Mouse (Mus musculus): ENCODE data around the gene Scnn1a. TPM values are rescaled to one million over a fixed set of nuclear protein-coding genes. Genes with fewer than 3 reads are reported as not detected.
A peak's percentile ranks its signal among the peaks of the same experiment; 100 is the strongest.
"Not testable (repeated sequence)": the region's sequence is repeated elsewhere in the genome, so short reads cannot be mapped to it uniquely, and the experiment has no call there.

The Scnn1a gene
- 0.81 and 2.8 TPM in 2 replicates for polyA plus RNA-seq (2015; fragmentation: Nextera tagmentation; extraction: Ambion mirVana)

DNA sequence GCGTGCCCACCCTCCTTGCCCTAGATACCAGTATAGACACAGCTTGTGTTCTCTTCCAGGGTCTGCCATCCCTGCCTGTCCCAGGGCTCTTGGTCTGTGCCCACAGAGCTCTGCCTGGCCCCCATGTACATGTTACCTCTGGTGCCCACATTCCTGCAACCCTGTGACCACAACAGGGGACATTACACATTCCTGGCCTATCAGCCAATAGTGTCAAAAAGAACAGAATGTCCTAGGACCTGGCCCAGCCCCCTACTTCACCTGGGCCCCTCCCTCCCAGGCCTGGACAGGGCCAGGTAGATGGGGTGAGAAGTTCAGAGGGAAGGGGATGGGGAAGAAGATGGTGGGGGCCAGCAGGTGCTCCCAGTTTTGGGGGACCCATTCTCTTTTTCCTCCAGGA lies at the start of gene Scnn1a:
Gene Scnn1a, plus strand, starts transcription at position 337 of the 400 bp plus-strand sequence.
- ATAC-seq (replicated peaks; ENCODE audit: insufficient number of reproducible peaks, insufficient read depth, low FRiP score, low read depth): no peak
- H3K27me3 ChIP-seq: peaks cover 45% of the 10 kb centered on the region
- WGBS: 79% methylated on average over 1 of the region's 1 CpGs

DNA sequence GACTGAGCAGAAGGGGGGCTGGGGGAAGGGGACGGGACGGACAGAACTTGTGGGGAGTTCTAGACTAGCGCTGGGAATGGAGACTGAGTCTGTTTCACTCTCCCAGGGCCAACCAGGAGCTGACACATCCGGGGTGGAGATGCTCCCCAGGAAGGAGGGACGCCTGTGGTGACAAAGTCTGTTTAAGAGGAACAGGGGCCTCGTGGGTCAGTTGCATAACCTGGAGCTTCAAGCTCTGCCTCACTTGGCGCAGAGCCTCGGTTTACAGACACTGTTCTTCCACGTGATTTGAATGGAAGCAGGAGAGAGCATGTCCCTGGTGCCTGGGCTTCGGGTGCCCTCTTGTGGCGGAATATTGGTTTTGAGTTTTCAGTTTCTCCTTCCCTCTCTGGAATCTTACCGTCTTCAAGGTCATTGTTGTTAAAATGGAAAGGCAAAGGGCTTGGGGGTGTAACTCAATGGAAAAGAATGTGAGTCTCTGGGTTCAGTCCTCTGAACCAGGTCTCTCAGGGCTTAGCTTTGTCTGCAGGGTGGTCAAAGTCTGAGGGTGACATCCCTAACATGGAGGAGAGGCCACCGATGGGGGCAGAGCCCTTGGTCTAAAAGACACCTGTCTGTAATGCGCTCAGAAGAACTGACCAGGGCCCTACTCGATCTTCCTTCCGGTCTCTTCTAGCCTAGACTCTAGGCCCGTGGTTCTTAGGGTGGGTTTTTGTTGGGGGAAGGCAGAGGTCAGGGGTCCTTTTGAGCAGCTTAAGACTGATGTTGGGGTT lies 48.8 kb upstream of the Scnn1a start:
- peak; percentile 88 for ATAC-seq (replicated peaks; ENCODE audit: insufficient number of reproducible peaks, insufficient read depth, low FRiP score, low read depth)
- 14% methylated on average over 17 of the region's 17 CpGs for WGBS
- peak overlapping the region; percentile 42; the same call in 1 of the 2 replicates for H3K9ac ChIP-seq
- no peaks in the 10 kb centered on the region for H3K9me3 ChIP-seq (replicated peaks)
- peaks cover 7% of the 10 kb centered on the region for H3K4me1 ChIP-seq (replicated peaks)
- H3K4me2 ChIP-seq: peak overlapping the region; percentile 52
- no peaks in the 10 kb centered on the region for H3K27me3 ChIP-seq
- H3K27ac ChIP-seq: peak overlapping the region; percentile 36; the same call in 1 of the 2 replicates
- H3K36me3 ChIP-seq: no peaks in the 10 kb centered on the region
- 0 out of 2 replicates have a peak overlapping the region, but pooled peaks have one; percentile 14 for H3K4me3 ChIP-seq

More for the DNA sequence above, at the start of gene Scnn1a:
- Histone ChIP-seq H3K27ac (no peak within 1 kb of the TSS), H3K9me3 (replicated peaks) (no peaks in the 10 kb centered on the region), H3K4me1 (replicated peaks) (peaks cover 26% of the 10 kb centered on the region), H3K4me2 (peak within 1 kb of the TSS; percentile 40; the same call in 1 of the 2 replicates), H3K36me3 (no peaks in the 10 kb centered on the region), H3K4me3 (no peak within 1 kb of the TSS; the same call in 1 of the 2 replicates), H3K9ac (no peak within 1 kb of the TSS)

DNA sequence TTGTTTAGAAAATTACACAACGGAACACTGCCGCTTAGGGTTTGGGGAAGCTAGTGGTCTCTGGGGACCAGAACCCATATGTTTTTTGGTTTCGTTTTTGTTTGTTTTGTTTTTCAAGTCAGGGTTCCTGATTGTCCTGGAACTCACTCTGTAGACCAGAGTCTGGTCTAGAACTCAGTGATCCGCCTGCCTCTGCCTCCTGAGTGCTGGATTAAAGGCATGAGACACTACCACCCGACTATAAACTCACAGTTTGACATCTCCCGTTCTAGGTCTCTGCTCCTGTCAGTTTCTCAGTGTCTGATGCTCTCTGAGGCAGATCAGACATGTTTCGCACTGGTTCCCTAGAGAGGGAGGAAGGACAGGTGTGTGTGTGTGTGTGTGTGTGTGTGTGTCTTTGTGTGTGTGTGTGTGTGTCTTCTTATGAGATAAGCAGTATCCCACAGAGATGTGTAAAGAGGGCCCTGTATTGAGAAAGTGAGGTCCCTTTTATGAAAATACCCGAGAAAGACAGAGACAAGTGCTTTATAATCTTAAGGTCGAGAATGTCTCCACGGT lies 48.2 kb upstream of the Scnn1a start:
- no peak overlapping the region for H3K9ac ChIP-seq
- H3K4me1 ChIP-seq (replicated peaks): peaks cover 7% of the 10 kb centered on the region
- H3K27me3 ChIP-seq: no peaks in the 10 kb centered on the region
- H3K4me2 ChIP-seq: no peak overlapping the region
- 71% methylated on average over 10 of the region's 10 CpGs for WGBS
- no peak overlapping the region for H3K27ac ChIP-seq
- H3K4me3 ChIP-seq: no peak overlapping the region
- ATAC-seq (replicated peaks; ENCODE audit: insufficient number of reproducible peaks, insufficient read depth, low FRiP score, low read depth): no peak
- no peaks in the 10 kb centered on the region for H3K36me3 ChIP-seq
- H3K9me3 ChIP-seq (replicated peaks): no peaks in the 10 kb centered on the region

DNA sequence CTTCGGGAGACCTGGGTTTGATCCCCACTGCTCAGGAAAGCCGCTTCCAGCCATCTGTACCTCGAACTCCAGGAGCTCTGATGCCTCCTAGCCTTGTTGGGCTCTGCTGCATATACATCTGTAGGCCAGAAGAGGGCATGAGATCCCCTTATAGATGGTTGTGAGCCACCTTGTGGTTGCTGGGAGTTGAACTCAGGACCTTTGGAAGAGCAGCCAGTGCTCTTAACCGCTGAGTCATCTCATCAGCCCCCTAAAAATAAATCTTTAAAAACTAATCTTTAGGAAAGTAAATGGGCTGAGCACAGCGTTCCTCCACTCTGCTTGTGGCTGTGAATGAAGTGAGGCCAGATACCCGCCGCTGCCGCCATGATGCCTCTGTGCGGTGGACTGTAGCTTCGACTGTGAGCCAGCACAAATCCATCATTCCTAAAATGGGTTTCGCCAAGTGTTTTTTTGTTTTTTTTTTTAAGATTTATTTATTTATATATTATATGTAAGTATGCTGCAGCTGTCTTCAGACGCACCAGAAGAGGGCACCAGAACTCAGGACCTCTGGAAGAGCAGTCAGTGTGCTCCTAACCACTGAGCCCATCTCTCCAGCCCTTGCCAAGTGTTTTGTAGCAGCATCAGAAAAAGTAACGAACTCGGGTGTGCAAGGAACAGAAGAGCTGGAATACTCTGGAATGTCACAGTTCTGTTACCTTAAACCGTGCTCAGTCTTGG lies 45.5 kb upstream of the Scnn1a start:
- H3K4me1 ChIP-seq (replicated peaks): peaks cover 7% of the 10 kb centered on the region
- no peaks in the 10 kb centered on the region for H3K27me3 ChIP-seq
- H3K36me3 ChIP-seq: no peaks in the 10 kb centered on the region
- WGBS: 54% methylated on average over 15 of the region's 15 CpGs
- H3K4me2 ChIP-seq: no peak overlapping the region
- H3K4me3 ChIP-seq: no peak overlapping the region
- ATAC-seq (replicated peaks; ENCODE audit: insufficient number of reproducible peaks, insufficient read depth, low FRiP score, low read depth): no peak
- H3K9me3 ChIP-seq (replicated peaks): no peaks in the 10 kb centered on the region
- no peak overlapping the region for H3K9ac ChIP-seq
- no peak overlapping the region for H3K27ac ChIP-seq

DNA sequence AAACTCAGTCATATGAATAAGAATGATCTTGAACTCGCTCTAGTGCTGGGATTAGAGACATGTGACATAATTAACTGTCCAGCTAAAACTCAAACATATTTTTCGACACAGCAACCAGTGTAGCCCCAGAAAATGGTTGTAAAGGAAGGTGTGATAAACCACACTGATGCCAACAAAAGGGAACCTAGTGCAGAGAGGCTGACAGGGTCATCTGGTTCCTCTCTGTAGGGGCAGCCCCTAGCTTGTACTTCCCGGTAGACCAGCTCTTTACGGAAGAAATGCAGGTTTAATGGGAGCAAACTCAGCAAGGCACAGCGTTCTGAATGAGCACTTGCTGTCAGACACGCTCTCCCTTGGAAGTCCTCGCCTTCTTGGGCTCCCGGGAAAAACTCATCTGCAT lies 40.7 kb upstream of the Scnn1a start:
- H3K27ac ChIP-seq: no peak overlapping the region
- H3K27me3 ChIP-seq: no peaks in the 10 kb centered on the region
- no peaks in the 10 kb centered on the region for H3K4me1 ChIP-seq (replicated peaks)
- no peak overlapping the region for H3K4me2 ChIP-seq
- H3K4me3 ChIP-seq: no peak overlapping the region
- no peak overlapping the region for H3K9ac ChIP-seq
- no peak for ATAC-seq (replicated peaks; ENCODE audit: insufficient number of reproducible peaks, insufficient read depth, low FRiP score, low read depth)
- WGBS: 50% methylated on average over 8 of the region's 8 CpGs
- no peaks in the 10 kb centered on the region for H3K9me3 ChIP-seq (replicated peaks)
- H3K36me3 ChIP-seq: no peaks in the 10 kb centered on the region

DNA sequence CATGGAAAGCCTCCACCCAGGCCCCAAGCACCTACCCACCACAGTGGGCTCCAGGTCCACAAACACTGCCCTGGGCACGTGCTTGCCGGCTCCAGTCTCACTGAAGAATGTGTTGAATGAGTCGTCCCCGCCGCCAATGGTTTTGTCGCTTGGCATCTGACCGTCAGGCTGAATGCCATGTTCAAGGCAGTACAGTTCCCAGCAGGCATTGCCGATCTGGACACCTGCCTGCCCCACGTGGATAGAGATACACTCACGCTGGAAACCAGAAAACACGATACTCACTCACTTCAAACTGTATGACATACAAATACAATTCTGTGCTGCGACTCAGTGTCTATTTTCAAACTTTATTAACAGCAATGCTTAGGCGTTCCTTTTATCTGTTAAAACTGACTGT lies 37.7 kb upstream of the Scnn1a start:
- ATAC-seq (replicated peaks; ENCODE audit: insufficient number of reproducible peaks, insufficient read depth, low FRiP score, low read depth); H3K27ac ChIP-seq; H3K4me1 ChIP-seq (replicated peaks); H3K9me3 ChIP-seq (replicated peaks); H3K9ac ChIP-seq; H3K4me3 ChIP-seq; H3K27me3 ChIP-seq; H3K4me2 ChIP-seq; H3K36me3 ChIP-seq: not testable (repeated sequence)
- 87% methylated on average over 13 of the region's 13 CpGs for WGBS

DNA sequence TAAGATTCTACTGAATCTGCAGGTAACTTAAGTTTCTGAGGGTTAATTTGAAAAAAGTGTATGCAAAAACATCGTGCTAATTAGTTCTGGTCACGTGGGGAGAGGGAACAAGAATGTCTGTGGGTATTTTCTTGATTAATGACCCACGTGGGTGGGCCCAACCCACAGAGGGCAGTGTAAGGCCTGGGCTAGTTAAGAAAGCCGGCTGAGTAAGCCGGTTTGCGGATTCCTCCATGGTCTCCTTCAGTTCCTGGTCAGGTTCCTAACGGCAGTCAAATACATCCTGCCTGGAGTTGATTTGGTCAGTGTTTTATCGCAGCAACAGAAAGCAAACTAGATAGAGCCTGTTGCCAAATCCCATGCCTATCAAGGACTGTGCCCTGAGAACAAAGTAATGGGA lies 36.2 kb upstream of the Scnn1a start:
- ATAC-seq (replicated peaks; ENCODE audit: insufficient number of reproducible peaks, insufficient read depth, low FRiP score, low read depth): no peak
- no peak overlapping the region for H3K4me3 ChIP-seq
- no peak overlapping the region for H3K9ac ChIP-seq
- no peak overlapping the region for H3K27ac ChIP-seq
- H3K4me2 ChIP-seq: no peak overlapping the region
- no peaks in the 10 kb centered on the region for H3K9me3 ChIP-seq (replicated peaks)
- no peaks in the 10 kb centered on the region for H3K27me3 ChIP-seq
- H3K36me3 ChIP-seq: no peaks in the 10 kb centered on the region
- no peaks in the 10 kb centered on the region for H3K4me1 ChIP-seq (replicated peaks)
- 40% methylated on average over 8 of the region's 8 CpGs for WGBS

DNA sequence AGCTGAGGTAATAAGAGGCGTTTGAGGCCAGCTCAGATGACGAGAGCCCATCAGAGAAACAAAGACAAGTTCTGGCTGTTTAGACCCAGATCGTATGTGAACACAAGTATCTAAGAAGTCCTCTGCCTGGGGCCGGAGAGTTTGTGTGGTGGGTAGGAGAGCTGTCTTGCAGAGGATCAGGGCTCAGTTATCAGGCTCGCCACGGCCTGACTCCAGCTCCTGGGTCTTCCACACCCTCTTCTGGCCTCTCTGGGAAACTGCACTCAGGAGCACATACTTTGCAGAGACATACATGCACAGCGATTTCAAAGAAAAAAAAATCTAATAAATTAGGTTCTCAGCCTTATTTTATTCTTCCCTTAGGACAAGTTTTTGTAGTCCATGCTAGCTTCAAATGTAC lies 35.7 kb upstream of the Scnn1a start:
- Histone ChIP-seq H3K4me3 (no peak overlapping the region), H3K4me2 (no peak overlapping the region), H3K27ac (no peak overlapping the region), H3K4me1 (replicated peaks) (no peaks in the 10 kb centered on the region), H3K9me3 (replicated peaks) (no peaks in the 10 kb centered on the region), H3K27me3 (no peaks in the 10 kb centered on the region), H3K36me3 (no peaks in the 10 kb centered on the region), H3K9ac (no peak overlapping the region)
- ATAC-seq (replicated peaks; ENCODE audit: insufficient number of reproducible peaks, insufficient read depth, low FRiP score, low read depth): no peak
- WGBS: 86% methylated on average over 7 of the region's 7 CpGs

DNA sequence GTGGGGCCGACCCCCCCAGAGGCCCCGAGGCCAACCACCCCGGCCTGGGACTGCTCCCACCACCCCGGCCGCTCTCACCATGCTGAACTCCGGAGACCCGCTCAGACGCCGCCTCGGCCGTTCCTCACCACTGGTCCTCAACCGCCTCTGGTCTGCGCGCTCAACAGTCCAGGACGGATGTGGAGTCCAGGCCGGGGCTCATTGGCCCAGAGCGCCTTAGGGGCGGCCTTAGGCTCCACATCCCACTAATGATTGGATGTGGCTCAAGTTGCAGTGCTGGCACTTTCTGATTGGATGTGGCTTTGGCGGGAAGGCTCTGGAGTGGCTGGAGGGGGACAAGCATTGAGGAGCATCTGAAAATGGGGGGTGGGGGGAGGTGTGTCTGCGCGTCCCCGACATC lies 34.6 kb upstream of the Scnn1a start, which contains the start of gene Tuba3a:
Gene Tuba3a, minus strand, starts transcription at position 153 of the 400 bp plus-strand sequence.
- no peaks in the 10 kb centered on the region for H3K4me1 ChIP-seq (replicated peaks)
- no peak; the same call in 1 of the 2 replicates for ATAC-seq (replicated peaks; ENCODE audit: insufficient number of reproducible peaks, insufficient read depth, low FRiP score, low read depth)
- no peaks in the 10 kb centered on the region for H3K9me3 ChIP-seq (replicated peaks)
- H3K9ac ChIP-seq: no peak within 1 kb of the TSS
- H3K27me3 ChIP-seq: no peaks in the 10 kb centered on the region
- H3K4me3 ChIP-seq: no peak within 1 kb of the TSS
- no peak within 1 kb of the TSS for H3K27ac ChIP-seq
- 94% methylated on average over 20 of the region's 22 CpGs for WGBS
- no peaks in the 10 kb centered on the region for H3K36me3 ChIP-seq
- no peak within 1 kb of the TSS for H3K4me2 ChIP-seq

DNA sequence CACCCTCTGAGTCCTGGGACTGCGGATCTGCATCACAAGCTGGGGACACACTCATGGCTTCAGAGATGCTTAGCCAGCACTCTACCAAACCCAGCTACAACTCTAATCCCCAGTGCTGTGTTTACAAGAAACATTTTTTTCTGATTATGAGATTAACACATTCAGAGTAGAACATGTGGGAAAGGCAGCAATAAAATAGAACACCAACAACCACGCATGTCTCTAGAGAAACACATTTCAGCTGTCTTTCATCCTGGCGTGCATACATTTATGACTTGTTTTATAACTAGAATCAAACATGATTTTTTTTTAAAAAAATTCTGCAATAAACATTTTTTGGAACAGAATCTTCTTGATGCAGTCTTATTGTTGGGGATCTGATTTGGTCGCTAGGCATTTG lies 33.5 kb upstream of the Scnn1a start:
- no peaks in the 10 kb centered on the region for H3K27me3 ChIP-seq
- no peak overlapping the region for H3K9ac ChIP-seq
- WGBS: 84% methylated on average over 4 of the region's 4 CpGs
- no peaks in the 10 kb centered on the region for H3K36me3 ChIP-seq
- H3K27ac ChIP-seq: no peak overlapping the region
- ATAC-seq (replicated peaks; ENCODE audit: insufficient number of reproducible peaks, insufficient read depth, low FRiP score, low read depth): no peak
- H3K4me1 ChIP-seq (replicated peaks): no peaks in the 10 kb centered on the region
- no peaks in the 10 kb centered on the region for H3K9me3 ChIP-seq (replicated peaks)
- H3K4me2 ChIP-seq: no peak overlapping the region
- H3K4me3 ChIP-seq: no peak overlapping the region

DNA sequence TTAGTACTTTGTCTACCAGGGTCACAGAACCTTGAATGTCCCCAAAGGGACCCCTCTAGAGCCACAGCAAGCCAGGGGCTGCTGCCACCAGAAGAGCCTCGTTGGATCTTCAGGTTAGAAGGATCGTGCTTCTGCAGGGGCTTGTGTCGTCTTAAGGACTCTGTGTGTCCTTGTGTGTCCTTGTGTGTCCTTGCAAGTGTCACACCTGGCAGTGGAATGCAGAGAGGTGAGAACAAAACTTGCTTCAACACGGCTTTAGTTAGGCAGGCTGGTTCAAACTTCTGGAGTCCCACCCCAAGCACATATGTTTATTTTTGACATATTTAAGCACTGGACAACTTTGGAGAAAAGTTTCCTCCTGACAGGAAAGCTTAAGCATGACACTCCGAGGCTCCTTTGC lies 31.7 kb upstream of the Scnn1a start:
- Histone ChIP-seq H3K27me3 (no peaks in the 10 kb centered on the region), H3K9me3 (replicated peaks) (no peaks in the 10 kb centered on the region), H3K27ac (no peak overlapping the region), H3K36me3 (no peaks in the 10 kb centered on the region), H3K4me3 (no peak overlapping the region), H3K4me2 (no peak overlapping the region), H3K9ac (no peak overlapping the region), H3K4me1 (replicated peaks) (no peaks in the 10 kb centered on the region)
- no peak for ATAC-seq (replicated peaks; ENCODE audit: insufficient number of reproducible peaks, insufficient read depth, low FRiP score, low read depth)
- 60% methylated on average over 5 of the region's 5 CpGs for WGBS

All from heart, embryonic 15.5 days (tissue).